Mouse (Mus musculus): ENCODE measurements at regions not wholly inside any gene's neighbourhood (a gene's known extent, or its start where the extent isn't known, plus 50 kb on each side); places are given as distances from the start of the nearest gene placed in this dataset.

DNA sequence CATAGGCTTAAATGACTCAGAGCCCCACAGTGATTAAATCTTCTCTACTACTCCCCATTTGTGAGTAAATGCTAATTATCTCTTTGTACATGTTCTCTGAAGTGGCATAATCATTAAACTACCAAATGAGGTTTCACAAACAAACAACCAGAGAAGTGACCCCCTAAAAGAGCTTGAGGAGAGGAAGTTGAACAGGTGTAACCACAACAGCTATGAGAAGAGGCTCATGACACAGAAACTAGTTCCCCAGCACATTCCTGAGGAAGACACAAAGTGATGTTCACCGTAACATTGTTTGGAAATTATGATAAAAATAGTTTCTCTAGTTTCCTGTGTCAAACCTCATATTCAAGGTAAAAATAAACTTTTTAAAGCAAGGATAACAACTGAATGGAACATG lies 188.4 kb downstream of the Inhba start:
- no peaks in the 10 kb centered on the region for H3K79me3 ChIP-seq (ENCODE audit: low read depth)
- no peak for TF ChIP-seq MAX (IDR thresholded peaks at IDR 0.05)
- TF ChIP-seq MYOD1 (IDR thresholded peaks at IDR 0.05; ENCODE audit: control insufficient read depth, insufficient read length, low read depth), result peak; percentile 26
- H3K4me3 ChIP-seq (ENCODE audit: insufficient read depth, poor library complexity, severe bottlenecking), result no peak overlapping the region
- no peaks in the 10 kb centered on the region for H3K27me3 ChIP-seq (ENCODE audit: control insufficient read depth, insufficient read depth, insufficient read length)
- H3ac ChIP-seq (ENCODE audit: control insufficient read depth, insufficient read length, low read depth), result no peak overlapping the region
- no peaks in the 10 kb centered on the region for H3K36me3 ChIP-seq (ENCODE audit: control insufficient read depth, insufficient read depth)
- no peaks in the 10 kb centered on the region for H3K79me2 ChIP-seq (ENCODE audit: control insufficient read depth, insufficient read depth)

GRCm38 (mm10) chr13:16203147-16203546 lies 191.5 kb downstream of the Inhba start:
- TF ChIP-seq USF1 (IDR thresholded peaks at IDR 0.05; ENCODE audit: low read depth), result no peak
- no peak for TF ChIP-seq MYOG (IDR thresholded peaks at IDR 0.05; ENCODE audit: control insufficient read depth, extremely low read depth, insufficient read length)
- no peak for TF ChIP-seq FOSL1 (IDR thresholded peaks at IDR 0.05; ENCODE audit: insufficient read depth, low read length, poor library complexity, severe bottlenecking)
- TF ChIP-seq MYOD1 (IDR thresholded peaks at IDR 0.05; ENCODE audit: control insufficient read depth, insufficient read length, low read depth), result no peak
- no peak for TF ChIP-seq CEBPB (IDR thresholded peaks at IDR 0.05; ENCODE audit: low read depth)
- TF ChIP-seq MAX (IDR thresholded peaks at IDR 0.05), result no peak
- TF ChIP-seq CTCF (IDR thresholded peaks at IDR 0.05; ENCODE audit: control insufficient read depth, insufficient read depth, insufficient read length), result no peak
- no peaks in the 10 kb centered on the region for H3K27me3 ChIP-seq (ENCODE audit: control insufficient read depth, insufficient read depth, insufficient read length)
- no peaks in the 10 kb centered on the region for H3K36me3 ChIP-seq (ENCODE audit: control insufficient read depth, insufficient read depth)
- no peaks in the 10 kb centered on the region for H3K79me3 ChIP-seq (ENCODE audit: low read depth)
- H3K4me3 ChIP-seq (ENCODE audit: insufficient read depth, poor library complexity, severe bottlenecking), result no peak overlapping the region
- no peaks in the 10 kb centered on the region for H3K79me2 ChIP-seq (ENCODE audit: control insufficient read depth, insufficient read depth)
- H3ac ChIP-seq (ENCODE audit: control insufficient read depth, insufficient read length, low read depth), result no peak overlapping the region

DNA sequence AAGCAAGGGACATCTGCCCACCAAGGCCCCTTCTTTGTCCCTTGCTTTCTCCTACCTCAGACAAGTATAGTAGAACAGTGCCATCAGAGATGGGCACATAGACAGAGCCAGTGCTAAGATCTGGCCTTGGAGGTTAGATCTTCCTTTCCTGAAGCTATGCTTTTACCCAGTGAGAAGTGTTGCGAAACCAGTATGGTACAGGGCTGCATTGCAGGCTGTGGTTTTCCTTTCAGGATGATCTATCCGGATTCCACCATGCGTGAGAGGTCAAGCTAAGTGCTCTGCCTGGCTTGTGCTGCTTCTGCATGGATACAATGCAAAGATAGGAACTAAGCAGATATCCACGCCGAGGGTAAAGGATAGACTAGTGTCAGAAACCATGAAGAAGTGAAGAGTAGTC lies 192.4 kb downstream of the Inhba start:
- no peaks in the 10 kb centered on the region for H3K36me3 ChIP-seq (ENCODE audit: control insufficient read depth, insufficient read depth)
- TF ChIP-seq MYOD1 (IDR thresholded peaks at IDR 0.05; ENCODE audit: control insufficient read depth, insufficient read length, low read depth) (no peak), USF1 (IDR thresholded peaks at IDR 0.05; ENCODE audit: low read depth) (no peak), CTCF (IDR thresholded peaks at IDR 0.05; ENCODE audit: control insufficient read depth, insufficient read depth, insufficient read length) (no peak), CEBPB (IDR thresholded peaks at IDR 0.05; ENCODE audit: low read depth) (peak; percentile 57)
- H3K27me3 ChIP-seq (ENCODE audit: control insufficient read depth, insufficient read depth, insufficient read length), result no peaks in the 10 kb centered on the region
- H3K79me2 ChIP-seq (ENCODE audit: control insufficient read depth, insufficient read depth), result no peaks in the 10 kb centered on the region
- no peaks in the 10 kb centered on the region for H3K79me3 ChIP-seq (ENCODE audit: low read depth)
- H3K4me3 ChIP-seq (ENCODE audit: insufficient read depth, poor library complexity, severe bottlenecking), result no peak overlapping the region
- no peak overlapping the region for H3ac ChIP-seq (ENCODE audit: control insufficient read depth, insufficient read length, low read depth)

- Histone ChIP-seq H3K4me3 (ENCODE audit: insufficient read depth, poor library complexity, severe bottlenecking) (no peak overlapping the region), H3K79me3 (ENCODE audit: low read depth) (no peaks in the 10 kb centered on the region), H3K27me3 (ENCODE audit: control insufficient read depth, insufficient read depth, insufficient read length) (no peaks in the 10 kb centered on the region), H3K79me2 (ENCODE audit: control insufficient read depth, insufficient read depth) (no peaks in the 10 kb centered on the region), H3ac (ENCODE audit: control insufficient read depth, insufficient read length, low read depth) (no peak overlapping the region), H3K36me3 (ENCODE audit: control insufficient read depth, insufficient read depth) (no peaks in the 10 kb centered on the region)
- TF ChIP-seq FOSL1 (IDR thresholded peaks at IDR 0.05; ENCODE audit: insufficient read depth, low read length, poor library complexity, severe bottlenecking), result no peak
- no peak for TF ChIP-seq CTCF (IDR thresholded peaks at IDR 0.05; ENCODE audit: control insufficient read depth, insufficient read depth, insufficient read length)
- TF ChIP-seq MYOG (IDR thresholded peaks at IDR 0.05; ENCODE audit: control insufficient read depth, extremely low read depth, insufficient read length), result no peak
- no peak for TF ChIP-seq USF1 (IDR thresholded peaks at IDR 0.05; ENCODE audit: low read depth)
- no peak for TF ChIP-seq CEBPB (IDR thresholded peaks at IDR 0.05; ENCODE audit: low read depth)
- no peak for TF ChIP-seq MAX (IDR thresholded peaks at IDR 0.05)
- no peak for TF ChIP-seq MYOD1 (IDR thresholded peaks at IDR 0.05; ENCODE audit: control insufficient read depth, insufficient read length, low read depth)
Measured at GRCm38 (mm10) chr13:16211482-16211881, 199.8 kb downstream of the Inhba start.

- H3K36me3 ChIP-seq (ENCODE audit: control insufficient read depth, insufficient read depth), result no peaks in the 10 kb centered on the region
- no peaks in the 10 kb centered on the region for H3K27me3 ChIP-seq (ENCODE audit: control insufficient read depth, insufficient read depth, insufficient read length)
- H3K79me2 ChIP-seq (ENCODE audit: control insufficient read depth, insufficient read depth), result no peaks in the 10 kb centered on the region
- no peak overlapping the region for H3K4me3 ChIP-seq (ENCODE audit: insufficient read depth, poor library complexity, severe bottlenecking)
- TF ChIP-seq MAX (IDR thresholded peaks at IDR 0.05) (no peak), FOSL1 (IDR thresholded peaks at IDR 0.05; ENCODE audit: insufficient read depth, low read length, poor library complexity, severe bottlenecking) (no peak), MYOD1 (IDR thresholded peaks at IDR 0.05; ENCODE audit: control insufficient read depth, insufficient read length, low read depth) (no peak), MYOG (IDR thresholded peaks at IDR 0.05; ENCODE audit: control insufficient read depth, extremely low read depth, insufficient read length) (no peak)
- H3ac ChIP-seq (ENCODE audit: control insufficient read depth, insufficient read length, low read depth), result no peak overlapping the region
- H3K79me3 ChIP-seq (ENCODE audit: low read depth), result no peaks in the 10 kb centered on the region
Measured at GRCm38 (mm10) chr13:16219877-16220276, 208.2 kb downstream of the Inhba start.

GRCm38 (mm10) chr13:16222942-16223600 lies 211.4 kb downstream of the Inhba start:
- H3K79me3 ChIP-seq (ENCODE audit: low read depth), result no peaks in the 10 kb centered on the region
- H3ac ChIP-seq (ENCODE audit: control insufficient read depth, insufficient read length, low read depth), result no peak overlapping the region
- H3K36me3 ChIP-seq (ENCODE audit: control insufficient read depth, insufficient read depth), result no peaks in the 10 kb centered on the region
- H3K27me3 ChIP-seq (ENCODE audit: control insufficient read depth, insufficient read depth, insufficient read length), result no peaks in the 10 kb centered on the region
- no peaks in the 10 kb centered on the region for H3K79me2 ChIP-seq (ENCODE audit: control insufficient read depth, insufficient read depth)
- TF ChIP-seq CEBPB (IDR thresholded peaks at IDR 0.05; ENCODE audit: low read depth) (no peak), FOSL1 (IDR thresholded peaks at IDR 0.05; ENCODE audit: insufficient read depth, low read length, poor library complexity, severe bottlenecking) (no peak), MAX (IDR thresholded peaks at IDR 0.05) (no peak), CTCF (IDR thresholded peaks at IDR 0.05; ENCODE audit: control insufficient read depth, insufficient read depth, insufficient read length) (no peak), MYOG (IDR thresholded peaks at IDR 0.05; ENCODE audit: control insufficient read depth, extremely low read depth, insufficient read length) (no peak), USF1 (IDR thresholded peaks at IDR 0.05; ENCODE audit: low read depth) (no peak), MYOD1 (IDR thresholded peaks at IDR 0.05; ENCODE audit: control insufficient read depth, insufficient read length, low read depth) (no peak)
- H3K4me3 ChIP-seq (ENCODE audit: insufficient read depth, poor library complexity, severe bottlenecking), result no peak overlapping the region

All from C2C12 (cell line).